In the genomic region with DNA sequence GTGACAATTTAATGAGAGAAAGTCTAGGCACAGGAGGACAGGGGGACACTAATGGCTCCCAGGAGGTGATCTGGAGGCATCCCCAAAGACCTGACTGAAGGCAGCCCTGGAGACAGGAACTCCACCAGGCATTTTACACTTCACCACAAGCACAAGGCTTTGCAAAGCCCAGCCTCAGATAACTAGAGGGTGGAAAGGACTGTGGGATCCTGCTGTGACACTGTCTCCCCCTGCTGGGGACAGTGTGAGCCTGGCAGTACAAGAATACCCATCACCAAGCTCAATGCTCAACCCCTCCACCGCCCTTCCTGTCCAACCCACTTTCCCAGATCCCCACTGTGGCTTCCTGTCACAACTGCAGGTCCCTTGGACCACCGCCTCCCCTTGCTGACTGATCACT, we compare ENCODE assay signal across 9 mouse cellular contexts.
DNase-seq lines count a peak whose midpoint lies in the region; ATAC-seq and TF ChIP-seq lines count a peak whose summit lies in the region.
"Had no signal": no experiment of that assay in that cellular context is flagged by ENCODE, and none has a peak within 500 bp of the region (broad histone marks: within the 10 kb centered on the region; RNA-seq: fewer than 3 reads in every experiment).

No protein-coding gene starts in this region.

- peak; percentile 51 for TF ChIP-seq CTCF in bone marrow macrophage, adult 2 months (IDR thresholded peaks at IDR 0.05; ENCODE audit: low read depth, low read length)

- no peaks in the 10 kb centered on the region for H3K4me1 ChIP-seq in liver, embryonic 12.5 days
- no peaks in the 10 kb centered on the region for H3K4me1 ChIP-seq in bone marrow macrophage, adult 2 months (ENCODE audit: control insufficient read depth, insufficient read depth, low read length)
- H3K4me1 ChIP-seq in forebrain, embryonic 10.5 days = peaks cover 41% of the 10 kb centered on the region
- no peaks in the 10 kb centered on the region for H3K4me1 ChIP-seq in kidney, embryonic 14.5 days (ENCODE audit: control insufficient read depth, insufficient read depth, low read length)
- no peaks in the 10 kb centered on the region for H3K4me1 ChIP-seq in limb, embryonic 10.5 days

- H3K9me3 ChIP-seq in liver, embryonic 12.5 days (replicated peaks) = no peaks in the 10 kb centered on the region
- H3K9me3 ChIP-seq in forebrain, embryonic 10.5 days = no peaks in the 10 kb centered on the region
- H3K9me3 ChIP-seq in kidney, embryonic 14.5 days (ENCODE audit: control insufficient read depth, low read length) = no peaks in the 10 kb centered on the region
- no peaks in the 10 kb centered on the region for H3K9me3 ChIP-seq in limb, embryonic 10.5 days (replicated peaks)

- no peaks in the 10 kb centered on the region for H3K27me3 ChIP-seq in liver, embryonic 12.5 days (replicated peaks)
- H3K27me3 ChIP-seq in forebrain, embryonic 10.5 days (ENCODE audit: poor library complexity, severe bottlenecking) = peaks cover 63% of the 10 kb centered on the region
- no peaks in the 10 kb centered on the region for H3K27me3 ChIP-seq in kidney, embryonic 14.5 days (ENCODE audit: control insufficient read depth, insufficient read depth, low read length)
- no peaks in the 10 kb centered on the region for H3K27me3 ChIP-seq in limb, embryonic 10.5 days (ENCODE audit: low read depth, poor library complexity, severe bottlenecking)

- H3K4me2 ChIP-seq in liver, embryonic 12.5 days = no peak overlapping the region
- H3K4me2 ChIP-seq in kidney, embryonic 14.5 days (replicated peaks; ENCODE audit: low read depth, low read length) = no peak overlapping the region

- no peak overlapping the region for H3K27ac ChIP-seq in liver, embryonic 12.5 days
- H3K27ac ChIP-seq in bone marrow macrophage, adult 2 months (ENCODE audit: insufficient read depth, low read depth, low read length) = no peak overlapping the region
- H3K27ac ChIP-seq in forebrain, embryonic 10.5 days = peak overlapping the region; percentile 35; the same call in 1 of the 2 replicates
- no peak overlapping the region for H3K27ac ChIP-seq in kidney, embryonic 14.5 days (ENCODE audit: low read depth, low read length)
- H3K27ac ChIP-seq in limb, embryonic 10.5 days = no peak overlapping the region
- H3K27ac ChIP-seq: macrophage had no signal

- H3K36me3 ChIP-seq in liver, embryonic 12.5 days = no peaks in the 10 kb centered on the region
- no peaks in the 10 kb centered on the region for H3K36me3 ChIP-seq in forebrain, embryonic 10.5 days (replicated peaks)
- no peaks in the 10 kb centered on the region for H3K36me3 ChIP-seq in kidney, embryonic 14.5 days (ENCODE audit: control insufficient read depth, insufficient read depth, low read length)
- no peaks in the 10 kb centered on the region for H3K36me3 ChIP-seq in limb, embryonic 10.5 days

- 21% methylated on average over 2 of the region's 2 CpGs for WGBS in liver, embryonic 12.5 days (ENCODE audit: insufficient replicate concordance)
- 38% methylated on average over 2 of the region's 2 CpGs for whole genome bisulfite sequencing in forebrain, embryonic 10.5 days
- 44% methylated on average over 2 of the region's 2 CpGs for WGBS in kidney, embryonic 14.5 days
- WGBS in limb, embryonic 10.5 days = 60% methylated on average over 2 of the region's 2 CpGs

- no peak overlapping the region for H3K4me3 ChIP-seq in liver, embryonic 12.5 days
- no peak overlapping the region for H3K4me3 ChIP-seq in bone marrow macrophage, adult 2 months (ENCODE audit: insufficient read depth, low read length)
- no peak overlapping the region for H3K4me3 ChIP-seq in forebrain, embryonic 10.5 days
- no peak overlapping the region for H3K4me3 ChIP-seq in kidney, embryonic 14.5 days (ENCODE audit: low read length)
- H3K4me3 ChIP-seq in limb, embryonic 10.5 days = no peak overlapping the region

- H3K9ac ChIP-seq in liver, embryonic 12.5 days = no peak overlapping the region
- no peak overlapping the region for H3K9ac ChIP-seq in kidney, embryonic 14.5 days (ENCODE audit: low read depth, low read length)

- no peak for ATAC-seq in liver, embryonic 12.5 days
- peak; percentile 62 for ATAC-seq in kidney, embryonic 14.5 days (ENCODE audit: low FRiP score, low TSS enrichment)
- no peak for ATAC-seq in megakaryocyte-erythroid progenitor cell, adult 5-6 weeks (replicated peaks; ENCODE audit: low FRiP score, low TSS enrichment, poor library complexity, severe bottlenecking)

- DNase-seq in liver = peak; percentile 9
- peak; percentile 57 for DNase-seq in forebrain, embryonic 10.5 days (ENCODE audit: extremely low spot score, low spot score)
- peak; percentile 42 for DNase-seq in limb, embryonic 10.5 days (ENCODE audit: low spot score)
- peak; percentile 75 to 84 for DNase-seq in right cerebral cortex, postnatal 10 days (ENCODE audit: low spot score in 2 of 2)

- TF ChIP-seq POLR2A in bone marrow macrophage, adult 2 months (IDR thresholded peaks at IDR 0.05; ENCODE audit: borderline replicate concordance, low read depth, low read length) = no peak

Comparison
In these comparisons a context has a peak if more than half of its experiments do, and no peak if none do; other contexts are left out.
1. DNase-seq: peak in every context shown above with its lines; median percentile 80 in right cerebral cortex, postnatal 10 days; 57 in forebrain, embryonic 10.5 days; 42 in limb, embryonic 10.5 days; 9 in liver.